Mouse (Mus musculus): ENCODE measurements around the gene Ftsj3.

DNA sequence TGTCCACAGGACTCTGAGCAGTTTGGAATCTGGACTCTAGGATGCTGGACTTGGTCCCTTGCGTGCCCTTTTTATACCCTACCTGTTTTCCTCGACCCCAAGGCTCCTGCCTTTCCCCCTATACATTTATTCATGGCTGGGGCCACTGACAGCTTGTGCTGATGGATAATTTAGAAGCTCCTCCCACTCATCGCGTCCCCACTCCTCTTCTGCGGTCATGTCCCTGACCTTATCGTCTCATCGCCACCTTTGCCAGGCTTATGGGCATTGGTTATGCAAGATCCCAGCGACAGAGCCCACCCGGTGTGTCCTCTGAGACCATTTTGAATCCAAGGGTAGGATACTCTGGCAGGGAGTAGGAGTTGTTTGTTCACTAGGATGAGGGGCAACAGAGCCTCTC, 45.9 kb upstream of the Ftsj3 start, which contains the start of gene Gh:
- no peak for TF ChIP-seq POLR2A (IDR thresholded peaks at IDR 0.05; ENCODE audit: extremely low read depth, insufficient read depth, low read length)
- TF ChIP-seq CTCF (IDR thresholded peaks at IDR 0.05; ENCODE audit: low read depth, low read length), result no peak

All from liver, adult 2 months (tissue).